8 mouse cellular contexts compared by ENCODE assay signal in the genomic region with DNA sequence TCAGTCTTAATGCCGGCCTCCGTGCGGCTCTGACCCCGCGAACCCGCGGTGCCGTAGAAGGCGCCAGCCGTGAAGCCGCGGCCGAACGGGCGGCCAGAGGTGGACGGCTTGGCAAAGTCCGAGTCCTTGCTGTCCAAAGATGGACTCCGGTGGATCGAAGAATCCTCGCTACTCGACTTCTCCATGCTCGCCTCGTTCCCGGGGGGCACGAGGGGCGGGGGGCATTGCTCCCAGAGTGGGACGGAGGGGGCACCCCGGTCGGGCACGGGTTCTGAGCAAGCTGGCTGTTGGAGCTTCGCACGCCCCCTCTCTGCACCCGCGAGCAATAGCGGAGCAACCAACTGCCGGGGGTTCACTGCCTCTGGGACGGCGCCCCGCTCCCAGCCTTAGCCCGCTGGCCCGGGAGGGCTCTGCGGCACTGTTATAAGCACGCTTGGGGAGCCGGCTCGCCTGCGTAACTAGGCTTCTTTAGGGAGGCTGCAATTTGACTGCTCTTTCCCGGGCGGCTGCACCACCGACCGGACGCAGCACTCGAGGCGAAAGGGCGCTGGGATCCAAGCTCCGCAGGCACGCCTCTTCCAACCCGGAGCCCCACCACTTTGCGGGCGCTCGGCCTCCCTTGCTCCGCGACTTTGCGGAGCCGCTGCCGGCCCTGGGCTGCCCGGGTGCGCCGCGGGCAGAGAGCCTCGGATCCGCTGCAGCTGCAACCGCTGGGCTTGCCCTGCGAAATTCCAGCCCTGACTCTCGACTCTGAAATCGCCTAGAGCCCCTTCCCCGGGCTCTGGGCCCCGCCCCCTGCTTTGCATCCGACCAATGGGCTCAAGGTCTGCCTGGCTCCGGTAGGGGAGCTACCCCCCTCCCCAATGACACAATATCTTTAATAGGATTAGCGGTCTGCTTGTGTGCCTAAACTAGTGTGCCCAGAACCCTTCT.
A peak's percentile ranks its signal among the peaks of the same experiment; 100 is the strongest.
DNase-seq lines count a peak whose midpoint lies in the region; ATAC-seq lines count a peak whose summit lies in the region.

No protein-coding gene starts in this region.

- no peaks in the 10 kb centered on the region for H3K9me3 ChIP-seq in hindbrain, embryonic 11.5 days (ENCODE audit: control insufficient read depth, low read length)
- no peaks in the 10 kb centered on the region for H3K9me3 ChIP-seq in limb, embryonic 10.5 days (replicated peaks)
- no peaks in the 10 kb centered on the region for H3K9me3 ChIP-seq in midbrain, embryonic 16.5 days (replicated peaks; ENCODE audit: control insufficient read depth, low read length, poor library complexity, severe bottlenecking)

- DNase-seq in frontal cortex, postnatal 25 days (ENCODE audit: low spot score in 2 of 2): no peak
- DNase-seq in cerebellum, adult 9-11 months: peak; percentile 91
- peak; percentile 51 to 56 for DNase-seq in frontal cortex, postnatal 14 days (ENCODE audit: low spot score in 2 of 2)
- peak; percentile 90 for DNase-seq in hindbrain, embryonic 11.5 days (ENCODE audit: low spot score)
- peak; percentile 89 for DNase-seq in limb, embryonic 10.5 days (ENCODE audit: low spot score)
- DNase-seq in testis, postnatal 14 days (ENCODE audit: low spot score): peak; percentile 76

- ATAC-seq in frontal cortex, adult (ENCODE audit: low TSS enrichment): peak; percentile 15
- ATAC-seq in hindbrain, embryonic 11.5 days (ENCODE audit: low FRiP score): peak; percentile 86
- ATAC-seq in midbrain, embryonic 16.5 days: peak; percentile 87

- peak overlapping the region; percentile 86 for H3K4me2 ChIP-seq in hindbrain, embryonic 11.5 days (replicated peaks; ENCODE audit: low read depth, low read length)
- peak overlapping the region; percentile 81 for H3K4me2 ChIP-seq in midbrain, embryonic 16.5 days (ENCODE audit: low read length)

- H3K4me1 ChIP-seq in hindbrain, embryonic 11.5 days (replicated peaks; ENCODE audit: control insufficient read depth, insufficient read depth, low read length): peaks cover 9% of the 10 kb centered on the region
- peaks cover 92% of the 10 kb centered on the region for H3K4me1 ChIP-seq in limb, embryonic 10.5 days
- H3K4me1 ChIP-seq in midbrain, embryonic 16.5 days (ENCODE audit: control insufficient read depth, insufficient read depth, low read length): peaks cover 23% of the 10 kb centered on the region; the same call in 1 of the 2 replicates

- no peaks in the 10 kb centered on the region for H3K36me3 ChIP-seq in hindbrain, embryonic 11.5 days (ENCODE audit: control insufficient read depth, insufficient read depth, low read length)
- no peaks in the 10 kb centered on the region for H3K36me3 ChIP-seq in limb, embryonic 10.5 days
- no peaks in the 10 kb centered on the region for H3K36me3 ChIP-seq in midbrain, embryonic 16.5 days (ENCODE audit: control insufficient read depth, insufficient read depth, low read length)

- H3K9ac ChIP-seq in hindbrain, embryonic 11.5 days (ENCODE audit: low read depth, low read length): peak overlapping the region; percentile 46
- H3K9ac ChIP-seq in midbrain, embryonic 16.5 days (ENCODE audit: low read depth, low read length): peak overlapping the region; percentile 63

- WGBS in hindbrain, embryonic 11.5 days: under 1% methylated on average over 75 of the region's 80 CpGs
- WGBS in limb, embryonic 10.5 days: under 1% methylated on average over 80 of the region's 80 CpGs
- under 1% methylated on average over 78 of the region's 80 CpGs for WGBS in midbrain, embryonic 16.5 days

- peak overlapping the region; percentile 53; the same call in 1 of the 2 replicates for H3K27ac ChIP-seq in hindbrain, embryonic 11.5 days (ENCODE audit: low read depth, low read length)
- peak overlapping the region; percentile 86 for H3K27ac ChIP-seq in limb, embryonic 10.5 days
- peak overlapping the region; percentile 44 for H3K27ac ChIP-seq in midbrain, embryonic 16.5 days (ENCODE audit: low read length)

- peak overlapping the region; percentile 33 for H3K4me3 ChIP-seq in hindbrain, embryonic 11.5 days (ENCODE audit: low read depth, low read length)
- peak overlapping the region; percentile 73 for H3K4me3 ChIP-seq in limb, embryonic 10.5 days
- H3K4me3 ChIP-seq in midbrain, embryonic 16.5 days (ENCODE audit: low read depth, low read length): peak overlapping the region; percentile 60

- peaks cover 11% of the 10 kb centered on the region; the same call in 1 of the 2 replicates for H3K27me3 ChIP-seq in hindbrain, embryonic 11.5 days (ENCODE audit: control insufficient read depth, insufficient read depth, low read length)
- peaks cover 19% of the 10 kb centered on the region for H3K27me3 ChIP-seq in limb, embryonic 10.5 days (ENCODE audit: low read depth, poor library complexity, severe bottlenecking)
- H3K27me3 ChIP-seq in midbrain, embryonic 16.5 days (ENCODE audit: control insufficient read depth, insufficient read depth, low read depth, low read length): peaks cover 4% of the 10 kb centered on the region

Comparison
In these comparisons a context has a peak if more than half of its experiments do, and no peak if none do; other contexts are left out.
1. DNase-seq: peak in cerebellum, adult 9-11 months (single experiment), frontal cortex, postnatal 14 days (2 of 2), hindbrain, embryonic 11.5 days (single experiment), limb, embryonic 10.5 days (single experiment) and testis, postnatal 14 days (single experiment); none in frontal cortex, postnatal 25 days (0 of 2).
2. ATAC-seq: peak in every context shown above with its lines; median percentile 87 in midbrain, embryonic 16.5 days; 86 in hindbrain, embryonic 11.5 days; 15 in frontal cortex, adult.
3. Peak in every context shown above with its lines, with median percentiles within 50 percentile points of each other: H3K27ac ChIP-seq and H3K4me3 ChIP-seq.